Mouse (Mus musculus) megakaryocyte, embryonic 14.5 days (primary cell): ENCODE measurements around the gene Nars2.

Source experiments
- FLI1 ChIP-seq: IDR thresholded peaks from 2 replicates; pipeline ENCODE4 v1.6.1; 2012; ENCODE audit warnings: low read length, inconsistent platforms, mixed read lengths
- GATA1 ChIP-seq: IDR thresholded peaks from 3 replicates; pipeline ENCODE4 v1.6.1; 2012; ENCODE audit warnings: mixed read lengths, low read length, inconsistent platforms, borderline replicate concordance

DNA sequence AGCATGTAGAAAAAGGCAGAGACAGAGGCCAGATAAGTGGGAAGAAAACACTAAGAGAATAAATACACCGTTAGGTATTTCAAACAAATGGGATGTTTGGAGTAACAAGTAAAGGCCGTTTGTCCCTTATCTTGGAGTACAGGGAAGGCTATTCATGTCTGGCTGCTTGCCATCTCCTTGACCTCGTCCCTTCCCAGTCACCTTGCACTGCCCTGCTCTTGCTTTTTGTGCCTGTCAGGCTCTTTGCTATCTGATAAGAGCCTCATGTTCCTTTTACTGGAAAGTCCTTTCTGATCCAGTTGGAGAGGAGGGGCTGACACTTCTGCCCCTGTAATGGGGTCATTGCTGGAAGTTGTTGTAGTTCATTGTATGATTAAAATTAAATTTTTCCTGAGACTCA lies 61.7 kb downstream of the Nars2 start:
- TF ChIP-seq GATA1 (no peak), FLI1 (no peak)
